Mouse (Mus musculus) retina, postnatal 1 day (tissue): ENCODE measurements at regions not wholly inside any gene's neighbourhood (a gene's known extent, or its start where the extent isn't known, plus 50 kb on each side); places are given as distances from the start of the nearest gene placed in this dataset.
"Not testable (repeated sequence)": the region's sequence is repeated elsewhere in the genome, so short reads cannot be mapped to it uniquely, and the experiment has no call there.

Source experiments
- DNase-seq: peaks from one replicate; pipeline ENCODE4 v3.0.0-alpha.2; 2012

DNA sequence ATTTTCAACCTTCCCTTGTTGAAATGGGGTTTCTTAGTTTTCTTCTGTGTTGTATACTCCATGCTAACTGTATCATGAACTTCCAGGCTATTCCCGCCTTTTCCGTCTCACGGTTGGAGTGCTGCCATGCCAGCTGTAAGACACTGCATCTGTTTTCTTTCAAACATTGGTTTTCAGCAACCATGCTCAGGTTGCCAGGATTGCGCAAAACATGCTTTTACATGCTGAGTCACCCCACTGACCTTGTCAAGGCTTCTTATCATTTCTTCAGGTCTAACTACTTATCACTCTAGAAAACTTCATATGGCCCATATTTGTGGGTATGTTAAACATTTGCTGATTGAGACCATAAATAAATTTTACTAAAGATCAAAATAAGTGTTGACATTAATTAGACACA lies 551.2 kb downstream of the Tlr4 start:
- no peak for DNase-seq

DNA sequence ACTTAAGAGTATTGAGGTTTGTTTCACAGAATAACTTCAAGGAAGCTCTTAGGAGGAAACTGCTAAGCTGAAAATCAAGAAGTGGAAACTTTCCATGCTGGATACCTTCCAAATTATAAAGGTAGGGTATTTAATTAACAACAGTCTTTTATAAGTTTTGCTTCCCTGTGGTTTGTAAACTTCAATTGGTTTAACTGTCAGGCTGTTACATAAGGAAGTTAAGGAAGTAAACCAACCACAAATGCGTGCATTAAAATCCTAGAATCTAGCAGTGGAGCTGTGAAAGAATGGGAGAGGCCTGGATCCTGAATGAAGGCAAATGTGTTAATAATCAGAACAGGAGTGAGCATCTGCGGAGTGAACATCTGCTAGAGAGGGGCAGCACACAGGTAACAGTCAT lies 560.5 kb downstream of the Tlr4 start:
- DNase-seq, result no peak

GRCm38 (mm10) chr4:67402977-67403376 lies 575.6 kb downstream of the Tlr4 start:
- DNase-seq, result no peak

DNA sequence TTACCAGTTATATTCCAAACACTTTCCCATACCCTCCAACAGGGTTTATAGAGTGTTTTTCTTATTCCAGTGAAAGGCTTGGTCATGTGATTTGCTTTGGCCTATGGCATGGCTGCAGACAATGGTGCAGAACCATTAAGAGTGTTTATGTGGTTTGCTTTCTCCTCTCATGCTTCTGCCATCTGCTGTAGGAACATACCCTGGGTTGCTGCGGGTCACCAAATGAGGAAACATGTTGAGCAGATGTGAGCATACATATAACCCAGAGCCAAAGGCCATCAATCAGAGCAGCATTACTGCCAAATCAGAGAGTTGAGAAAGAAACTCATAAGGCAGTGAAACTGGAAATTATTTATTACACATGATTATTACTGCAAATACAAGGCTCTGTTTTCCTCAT lies 596.7 kb downstream of the Tlr4 start:
- no peak for DNase-seq

GRCm38 (mm10) chr4:67425712-67426111 lies 598.3 kb downstream of the Tlr4 start:
- DNase-seq, result no peak

DNA sequence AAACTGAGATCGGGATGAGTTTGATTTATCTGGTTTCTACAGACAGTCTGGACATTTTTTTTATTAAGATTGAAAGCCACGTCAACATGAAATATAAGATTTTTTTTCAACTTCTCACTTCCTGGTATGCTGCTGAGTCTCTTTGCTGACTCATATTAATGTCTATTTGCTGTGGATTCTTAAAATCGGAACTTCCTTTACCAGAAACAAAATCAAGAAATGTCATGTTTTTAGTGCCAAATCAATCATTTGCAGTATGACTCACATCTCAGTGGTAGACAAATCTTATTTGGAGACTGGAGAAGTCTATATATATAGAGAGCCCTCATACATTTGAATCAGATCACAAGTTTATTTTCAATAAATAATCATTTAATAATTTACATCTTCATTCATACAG lies 620.5 kb downstream of the Tlr4 start:
- no peak for DNase-seq

DNA sequence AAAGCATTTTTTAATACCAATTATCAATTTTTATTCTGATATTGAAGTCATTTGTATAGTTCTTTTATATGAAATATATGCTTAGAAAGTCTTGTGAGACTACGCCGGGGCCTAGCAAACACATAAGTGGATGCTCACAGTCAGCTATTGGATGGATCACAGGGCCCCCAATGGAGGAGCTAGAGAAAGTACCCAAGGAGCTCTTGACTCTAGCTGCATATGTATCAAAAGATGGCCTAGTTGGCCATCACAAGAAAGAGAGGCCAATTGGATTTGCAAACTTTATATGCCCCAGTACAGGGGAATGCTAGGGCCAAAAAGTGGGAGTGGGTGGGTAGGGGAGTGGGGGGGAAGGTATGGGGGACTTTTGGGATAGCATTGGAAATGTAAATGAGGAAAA lies 632.5 kb downstream of the Tlr4 start:
- DNase-seq, result not testable (repeated sequence)

DNA sequence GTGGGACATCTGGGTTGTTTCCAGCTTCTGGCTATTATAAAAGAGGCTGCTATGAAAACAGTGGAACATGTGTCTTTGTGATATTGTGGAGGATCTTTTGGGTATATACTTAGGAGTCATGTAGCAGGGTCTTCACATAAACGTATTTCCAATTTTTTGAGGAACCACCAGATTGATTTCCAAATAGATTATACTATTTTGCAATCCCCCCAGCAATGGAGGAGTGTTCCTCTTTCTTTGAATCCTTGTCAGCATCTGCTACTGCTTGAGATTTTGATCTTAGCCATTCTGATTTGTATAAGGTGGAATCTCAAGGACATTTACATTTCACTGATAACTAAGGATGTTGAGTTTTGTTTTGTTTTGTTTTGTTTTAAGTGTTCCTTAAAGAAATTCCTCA lies 645.6 kb downstream of the Tlr4 start:
- no peak for DNase-seq

GRCm38 (mm10) chr4:67477264-67477845 lies 650.0 kb downstream of the Tlr4 start:
- peak; percentile 73 for DNase-seq

DNA sequence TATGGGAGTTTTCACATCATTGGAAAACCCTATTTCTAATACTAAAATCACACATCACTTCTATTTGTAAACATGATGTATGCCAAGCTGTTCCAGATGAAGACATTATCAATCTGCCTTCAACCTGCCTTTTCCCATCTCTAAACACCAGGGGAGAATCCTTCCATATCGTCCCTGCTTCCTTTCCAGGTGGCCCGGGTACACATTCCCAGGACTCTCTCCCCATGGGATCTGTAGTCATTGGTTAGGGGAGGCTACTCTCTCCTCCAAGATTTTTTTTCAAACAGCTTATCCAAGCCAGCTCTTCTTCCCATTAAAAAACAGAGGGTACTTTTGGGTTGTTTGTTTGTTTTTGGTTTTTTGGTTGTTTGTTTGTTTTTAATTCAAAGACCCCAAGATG lies 650.7 kb downstream of the Tlr4 start:
- DNase-seq, result no peak

DNA sequence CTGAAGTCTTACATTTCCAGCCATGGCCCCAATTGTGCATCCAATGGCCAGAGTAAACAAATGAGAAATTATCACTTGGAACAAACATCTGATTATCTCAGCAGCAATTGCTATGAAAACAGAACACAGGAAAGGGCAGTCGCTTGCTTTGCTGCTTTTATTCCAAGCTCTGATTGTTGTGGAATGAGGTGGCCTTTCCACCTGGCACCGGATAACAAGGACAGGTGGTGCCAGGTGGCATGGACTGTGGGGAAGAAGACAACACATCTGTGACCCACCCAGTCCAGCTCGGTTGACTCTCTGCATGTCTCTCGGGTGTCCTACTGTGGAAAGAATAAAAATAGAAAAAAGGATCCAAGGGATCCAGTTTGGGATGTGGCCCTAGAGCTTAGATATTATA lies 694.9 kb downstream of the Tlr4 start:
- DNase-seq, result no peak

DNA sequence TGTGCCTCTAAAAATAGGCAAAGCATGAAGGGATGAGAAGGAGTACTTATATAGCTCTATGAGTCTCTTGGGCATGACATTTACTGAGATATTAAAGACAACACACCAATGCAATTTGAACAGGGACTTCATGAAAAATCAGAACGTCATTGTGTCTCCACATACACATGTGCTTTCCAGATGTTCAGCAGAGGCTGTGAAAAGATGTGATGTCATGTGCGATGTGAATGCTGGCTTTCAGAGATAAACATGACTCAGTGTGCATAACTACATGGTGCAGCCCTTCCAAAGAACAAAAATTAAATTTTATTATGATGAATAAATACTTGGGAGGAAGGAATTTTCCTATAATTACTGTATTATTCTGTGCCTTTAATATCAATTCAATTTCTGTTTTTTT lies 695.8 kb downstream of the Tlr4 start:
- no peak for DNase-seq

DNA sequence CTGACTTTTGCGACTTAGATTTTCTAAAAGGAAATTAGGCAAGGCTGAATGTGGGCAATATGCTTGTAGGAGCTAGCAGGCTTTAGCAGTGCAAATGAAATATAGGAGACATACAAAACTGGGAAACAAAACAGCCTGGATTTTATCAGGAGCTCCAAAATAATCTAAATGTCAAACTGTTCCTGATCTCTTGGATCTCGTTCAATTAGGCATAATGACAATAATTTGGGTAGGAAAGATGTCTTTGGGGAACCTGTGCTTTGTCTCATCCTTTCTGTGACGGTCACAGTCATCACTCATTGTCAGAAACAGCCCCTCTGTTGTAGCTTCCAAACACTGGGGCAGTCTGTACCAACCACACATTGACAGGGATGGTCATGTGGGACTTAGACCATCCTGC lies 702.2 kb downstream of the Tlr4 start:
- DNase-seq, result no peak

GRCm38 (mm10) chr4:67539466-67539865 lies 712.1 kb downstream of the Tlr4 start:
- no peak for DNase-seq

GRCm38 (mm10) chr4:67546013-67546412 lies 718.6 kb downstream of the Tlr4 start:
- no peak for DNase-seq

GRCm38 (mm10) chr4:67547957-67548356 lies 720.6 kb downstream of the Tlr4 start:
- no peak for DNase-seq

GRCm38 (mm10) chr4:67553511-67553910 lies 726.1 kb downstream of the Tlr4 start:
- no peak for DNase-seq

GRCm38 (mm10) chr4:67574816-67575215 lies 747.4 kb downstream of the Tlr4 start:
- peak; percentile 74 for DNase-seq

- DNase-seq, result peak; percentile 15
Observed at GRCm38 (mm10) chr4:67589501-67589900, 762.1 kb downstream of the Tlr4 start.

DNA sequence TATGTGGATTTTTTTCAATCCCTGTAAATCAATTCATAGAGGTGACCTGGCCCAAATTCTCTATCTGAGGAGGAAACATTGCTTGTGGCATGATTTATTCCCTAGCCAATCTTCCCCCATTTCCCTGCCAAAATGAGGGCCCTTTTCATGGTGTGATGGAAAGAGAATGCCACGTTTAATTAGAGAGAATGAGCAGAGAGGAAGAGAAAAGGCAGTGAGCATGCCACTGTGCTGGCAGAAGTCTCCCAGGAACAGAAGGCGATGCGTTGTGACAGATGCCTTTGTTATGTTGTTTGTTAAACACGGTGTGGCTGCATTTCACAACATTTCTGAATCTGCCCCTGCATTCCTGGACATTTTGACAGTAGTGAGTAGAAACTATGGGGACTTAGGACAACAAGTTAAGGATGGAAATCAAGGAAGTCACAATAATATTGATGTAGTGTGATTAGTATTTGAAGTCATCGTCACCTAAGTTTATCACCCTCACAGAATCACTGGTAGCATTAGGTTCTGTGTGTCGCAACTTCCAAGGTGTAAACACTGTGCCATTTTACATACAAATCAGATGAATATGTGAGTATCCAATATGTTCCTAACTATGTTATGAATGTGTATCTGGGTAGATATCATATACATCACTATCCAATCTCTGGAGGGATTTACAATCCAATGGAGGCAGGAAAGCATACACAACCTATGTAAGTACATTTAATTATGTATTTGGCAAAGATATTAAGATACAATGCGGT lies 762.8 kb downstream of the Tlr4 start:
- peak; percentile 81 for DNase-seq

DNA sequence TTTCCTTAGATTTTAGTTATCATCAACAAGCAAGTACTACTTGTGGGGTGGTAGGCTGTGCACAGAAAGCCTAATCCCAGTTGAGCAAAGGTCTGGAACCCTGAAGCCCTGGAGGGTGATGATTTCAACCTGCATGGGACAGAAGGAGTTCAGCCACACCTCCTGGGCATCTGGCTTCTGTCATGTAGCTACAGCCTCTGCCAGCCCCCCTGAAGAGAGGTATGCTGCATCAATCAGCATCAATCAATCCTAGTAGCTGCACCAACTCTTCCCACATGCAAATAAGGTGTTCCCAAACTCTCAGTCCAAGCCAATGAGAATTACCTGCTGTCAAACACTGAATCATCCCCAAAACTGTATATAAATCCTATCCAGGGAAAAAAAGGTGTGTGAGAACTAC lies 779.8 kb downstream of the Tlr4 start:
- no peak for DNase-seq

GRCm38 (mm10) chr4:67614486-67615067 lies 787.2 kb downstream of the Tlr4 start:
- DNase-seq, result peak; percentile 1

DNA sequence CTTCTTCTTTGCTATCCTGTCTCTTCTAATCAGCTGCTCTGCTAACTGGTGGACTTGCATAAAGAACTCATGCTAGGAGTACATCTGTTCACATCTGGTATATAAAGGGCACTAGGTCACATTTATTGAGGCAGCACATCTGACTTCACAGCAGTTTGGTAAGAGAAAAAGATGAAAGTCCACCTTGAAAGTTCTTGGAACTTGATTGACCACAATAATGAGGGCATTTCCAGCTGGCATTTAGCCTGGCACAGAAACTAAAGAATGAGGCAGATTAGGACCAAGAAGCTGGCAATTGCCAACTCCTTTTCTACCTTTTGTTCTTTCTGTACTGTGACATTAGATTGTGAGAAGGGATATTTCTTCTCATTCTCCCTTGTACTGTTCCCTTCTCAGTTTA lies 799.3 kb downstream of the Tlr4 start:
- no peak for DNase-seq

- no peak for DNase-seq
Observed at GRCm38 (mm10) chr4:67646090-67646489, 818.7 kb downstream of the Tlr4 start.

GRCm38 (mm10) chr4:67662122-67662521 lies 834.7 kb downstream of the Tlr4 start:
- peak; percentile 20 for DNase-seq
